In the genomic region with DNA sequence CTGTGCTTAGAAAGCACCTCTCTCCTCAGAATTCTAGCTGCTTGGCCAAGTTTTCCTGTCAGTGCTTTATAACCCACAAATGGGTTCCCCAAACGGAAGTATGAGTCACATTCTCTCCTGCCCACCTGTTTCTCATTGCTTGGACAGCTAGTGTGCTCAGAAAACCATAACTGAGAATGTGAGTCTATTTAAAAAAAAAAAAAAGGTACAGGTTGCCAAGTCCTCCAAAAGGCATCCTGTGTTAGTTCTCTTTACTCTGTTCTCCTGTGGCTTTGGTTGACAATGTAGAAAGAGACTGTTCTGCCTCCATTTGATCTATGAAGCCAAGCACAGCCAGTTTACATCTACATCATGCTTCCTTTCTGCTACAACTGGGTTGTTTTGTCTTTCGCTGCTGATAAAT, we compare ENCODE assay signal across 12 mouse cellular contexts.
DNase-seq lines count a peak whose midpoint lies in the region; ATAC-seq and TF ChIP-seq lines count a peak whose summit lies in the region.
"Had no signal": no experiment of that assay in that cellular context is flagged by ENCODE, and none has a peak within 500 bp of the region (broad histone marks: within the 10 kb centered on the region; RNA-seq: fewer than 3 reads in every experiment).

No protein-coding gene starts in this region.

- peaks cover 7% of the 10 kb centered on the region; the same call in 1 of the 2 replicates for H3K4me1 ChIP-seq in limb, embryonic 12.5 days (replicated peaks)
- peaks cover 5% of the 10 kb centered on the region; the same call in 1 of the 2 replicates for H3K4me1 ChIP-seq in limb, embryonic 10.5 days
- H3K4me1 ChIP-seq in midbrain, embryonic 14.5 days (ENCODE audit: control insufficient read depth, insufficient read depth, low read length) = no peaks in the 10 kb centered on the region
- H3K4me1 ChIP-seq in forebrain, postnatal 0 days (ENCODE audit: insufficient read depth) = no peaks in the 10 kb centered on the region
- H3K4me1 ChIP-seq in hindbrain, embryonic 10.5 days (replicated peaks) = no peaks in the 10 kb centered on the region

- no peak; the same call in 1 of the 2 replicates for ATAC-seq in limb, embryonic 12.5 days (ENCODE audit: insufficient number of reproducible peaks, insufficient read depth, low FRiP score, low TSS enrichment, low read depth)
- ATAC-seq in midbrain, embryonic 14.5 days (ENCODE audit: low FRiP score, low TSS enrichment) = no peak
- ATAC-seq in forebrain, postnatal 0 days = no peak

- WGBS in limb, embryonic 12.5 days = 47% methylated on average over 2 of the region's 2 CpGs
- 75% methylated on average over 2 of the region's 2 CpGs for WGBS in limb, embryonic 10.5 days
- 91% methylated on average over 2 of the region's 2 CpGs for WGBS in midbrain, embryonic 14.5 days
- WGBS in forebrain, postnatal 0 days = 87% methylated on average over 2 of the region's 2 CpGs
- WGBS in hindbrain, embryonic 10.5 days = 85% methylated on average over 2 of the region's 2 CpGs

- H3K4me2 ChIP-seq in limb, embryonic 12.5 days = no peak overlapping the region
- no peak overlapping the region for H3K4me2 ChIP-seq in midbrain, embryonic 14.5 days (ENCODE audit: low read length)
- no peak overlapping the region for H3K4me2 ChIP-seq in forebrain, postnatal 0 days (ENCODE audit: low read depth)

- no peaks in the 10 kb centered on the region for H3K27me3 ChIP-seq in limb, embryonic 12.5 days
- no peaks in the 10 kb centered on the region for H3K27me3 ChIP-seq in limb, embryonic 10.5 days (ENCODE audit: low read depth, poor library complexity, severe bottlenecking)
- no peaks in the 10 kb centered on the region for H3K27me3 ChIP-seq in midbrain, embryonic 14.5 days (ENCODE audit: control insufficient read depth, insufficient read depth, low read length)
- H3K27me3 ChIP-seq in forebrain, postnatal 0 days (ENCODE audit: insufficient read depth, low read length) = no peaks in the 10 kb centered on the region
- no peaks in the 10 kb centered on the region for H3K27me3 ChIP-seq in hindbrain, embryonic 10.5 days (ENCODE audit: insufficient read depth, poor library complexity, severe bottlenecking)

- no peak for DNase-seq in limb, embryonic 10.5 days (ENCODE audit: low spot score)
- peak; percentile 17 for DNase-seq in Muller cell, postnatal 12 days (ENCODE audit: inconsistent ontology term)
- peak; percentile 43 to 65 for DNase-seq in cerebellum, postnatal 25 days
- DNase-seq in natural killer cell, adult 2 months (ENCODE audit: low spot score in 2 of 2) = peak; percentile 44 to 54
- DNase-seq in midbrain, embryonic 14.5 days = no peak
- DNase-seq in forebrain, postnatal 0 days = no peak
- DNase-seq in hindbrain, embryonic 10.5 days (ENCODE audit: low spot score) = no peak
- DNase-seq: gastrocnemius, adult 2 months; layer of hippocampus, postnatal 36 days; lung, adult 2 months had no signal

- H3K9ac ChIP-seq in limb, embryonic 12.5 days (replicated peaks) = no peak overlapping the region
- H3K9ac ChIP-seq in midbrain, embryonic 14.5 days (replicated peaks; ENCODE audit: low read length) = no peak overlapping the region
- H3K9ac ChIP-seq in forebrain, postnatal 0 days = no peak overlapping the region

- H3K9me3 ChIP-seq in limb, embryonic 12.5 days = no peaks in the 10 kb centered on the region
- H3K9me3 ChIP-seq in limb, embryonic 10.5 days (replicated peaks) = no peaks in the 10 kb centered on the region
- no peaks in the 10 kb centered on the region for H3K9me3 ChIP-seq in midbrain, embryonic 14.5 days (ENCODE audit: control insufficient read depth, low read length)
- H3K9me3 ChIP-seq in forebrain, postnatal 0 days (ENCODE audit: low read length) = no peaks in the 10 kb centered on the region
- no peaks in the 10 kb centered on the region for H3K9me3 ChIP-seq in hindbrain, embryonic 10.5 days

- H3K27ac ChIP-seq in limb, embryonic 12.5 days = 0 out of 2 replicates have a peak overlapping the region, but pooled peaks have one; percentile 35
- no peak overlapping the region for H3K27ac ChIP-seq in limb, embryonic 10.5 days
- no peak overlapping the region for H3K27ac ChIP-seq in midbrain, embryonic 14.5 days (replicated peaks; ENCODE audit: low read depth, low read length)
- H3K27ac ChIP-seq in forebrain, postnatal 0 days (ENCODE audit: low read depth, low read length) = no peak overlapping the region
- H3K27ac ChIP-seq in hindbrain, embryonic 10.5 days = no peak overlapping the region
- H3K27ac ChIP-seq: gastrocnemius, adult 2 months had no signal

- H3K4me3 ChIP-seq in limb, embryonic 12.5 days (replicated peaks) = no peak overlapping the region
- no peak overlapping the region for H3K4me3 ChIP-seq in limb, embryonic 10.5 days
- H3K4me3 ChIP-seq in midbrain, embryonic 14.5 days (replicated peaks; ENCODE audit: low read depth, low read length) = no peak overlapping the region
- no peak overlapping the region for H3K4me3 ChIP-seq in forebrain, postnatal 0 days (ENCODE audit: low read depth, low read length)
- no peak overlapping the region for H3K4me3 ChIP-seq in hindbrain, embryonic 10.5 days
- H3K4me3 ChIP-seq: gastrocnemius, adult 2 months had no signal

- H3K36me3 ChIP-seq in limb, embryonic 12.5 days = no peaks in the 10 kb centered on the region
- no peaks in the 10 kb centered on the region for H3K36me3 ChIP-seq in limb, embryonic 10.5 days
- H3K36me3 ChIP-seq in midbrain, embryonic 14.5 days (ENCODE audit: control insufficient read depth, insufficient read depth, low read length) = no peaks in the 10 kb centered on the region
- H3K36me3 ChIP-seq in forebrain, postnatal 0 days (ENCODE audit: insufficient read depth) = no peaks in the 10 kb centered on the region
- no peaks in the 10 kb centered on the region for H3K36me3 ChIP-seq in hindbrain, embryonic 10.5 days
- H3K36me3 ChIP-seq: G1E had no signal

- TF ChIP-seq CTCF in forebrain, postnatal 0 days (IDR thresholded peaks at IDR 0.05; ENCODE audit: low read depth) = no peak

Comparison
In these comparisons a context has a peak if more than half of its experiments do, and no peak if none do; other contexts are left out.
1. DNase-seq: peak in Muller cell, postnatal 12 days (single experiment), cerebellum, postnatal 25 days (2 of 2) and natural killer cell, adult 2 months (2 of 2); none in limb, embryonic 10.5 days (single experiment), midbrain, embryonic 14.5 days (single experiment), forebrain, postnatal 0 days (single experiment) and hindbrain, embryonic 10.5 days (single experiment).